Mouse (Mus musculus): ENCODE measurements around the gene Hspa1b.
"Not testable (repeated sequence)": the region's sequence is repeated elsewhere in the genome, so short reads cannot be mapped to it uniquely, and the experiment has no call there.

Hspa1b gene

GRCm38 (mm10) chr17:34982328-34982727 lies 23.3 kb upstream of the Hspa1b start:
- no peak for DNase-seq (ENCODE audit: low read depth, low spot score)

GRCm38 (mm10) chr17:34981690-34982180 lies 22.7 kb upstream of the Hspa1b start, which contains the start of gene Lsm2:
Gene Lsm2 (plus strand): TSS chr17:34981862.
- DNase-seq (ENCODE audit: low read depth, low spot score): peak; percentile 95

DNA sequence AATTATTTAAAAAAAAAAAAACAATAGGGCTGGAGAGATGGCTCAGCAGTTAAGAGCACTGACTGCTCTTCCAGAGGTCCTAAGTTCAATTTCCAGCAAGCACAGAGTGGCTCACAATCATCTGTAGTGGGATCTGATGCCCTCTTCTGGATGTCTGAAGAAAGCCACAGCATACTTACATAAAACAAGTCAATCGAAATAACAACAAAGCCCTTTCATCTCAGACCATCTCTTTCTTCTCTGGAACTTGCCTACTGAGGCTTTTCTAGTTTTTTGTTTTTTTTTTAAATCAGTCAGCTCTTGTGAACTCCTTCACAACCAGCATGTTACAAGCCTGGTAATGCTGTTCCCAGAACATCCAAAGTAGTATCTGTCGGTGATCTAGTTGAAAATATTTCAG lies 21.6 kb upstream of the Hspa1b start:
- peak; percentile 76 for DNase-seq (ENCODE audit: low read depth, low spot score)

DNA sequence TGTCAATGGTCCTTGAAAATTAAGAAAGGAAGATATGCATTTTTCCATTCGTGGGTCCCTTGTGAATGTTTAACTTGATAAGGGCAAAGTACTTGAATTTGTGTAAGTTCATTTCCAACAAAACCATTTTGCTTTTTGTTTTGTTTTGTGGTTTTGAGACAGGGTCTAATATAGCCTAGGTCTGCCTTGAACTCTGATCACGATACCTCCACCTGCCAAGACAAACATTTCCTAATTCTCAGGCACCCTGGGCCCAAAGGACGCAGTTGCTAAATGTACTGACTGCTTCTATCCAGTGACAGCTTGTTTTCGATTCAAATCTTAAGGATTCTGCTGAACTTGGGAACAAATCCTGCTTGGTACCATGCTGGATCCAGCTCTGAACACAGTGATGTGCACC lies 20.6 kb upstream of the Hspa1b start:
- DNase-seq (ENCODE audit: low read depth, low spot score): no peak

DNA sequence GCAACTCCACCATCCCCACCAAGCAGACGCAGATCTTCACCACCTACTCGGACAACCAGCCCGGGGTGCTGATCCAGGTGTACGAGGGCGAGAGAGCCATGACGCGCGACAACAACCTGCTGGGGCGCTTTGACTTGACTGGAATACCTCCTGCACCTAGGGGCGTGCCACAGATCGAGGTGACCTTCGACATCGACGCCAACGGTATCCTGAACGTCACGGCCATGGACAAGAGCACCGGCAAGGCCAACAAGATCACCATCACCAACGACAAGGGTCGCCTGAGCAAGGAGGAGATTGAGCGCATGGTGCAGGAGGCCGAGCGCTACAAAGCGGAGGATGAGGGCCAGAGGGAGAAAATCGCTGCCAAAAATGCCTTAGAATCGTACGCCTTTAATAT lies 19.2 kb upstream of the Hspa1b start:
- no peak for DNase-seq (ENCODE audit: low read depth, low spot score)

DNA sequence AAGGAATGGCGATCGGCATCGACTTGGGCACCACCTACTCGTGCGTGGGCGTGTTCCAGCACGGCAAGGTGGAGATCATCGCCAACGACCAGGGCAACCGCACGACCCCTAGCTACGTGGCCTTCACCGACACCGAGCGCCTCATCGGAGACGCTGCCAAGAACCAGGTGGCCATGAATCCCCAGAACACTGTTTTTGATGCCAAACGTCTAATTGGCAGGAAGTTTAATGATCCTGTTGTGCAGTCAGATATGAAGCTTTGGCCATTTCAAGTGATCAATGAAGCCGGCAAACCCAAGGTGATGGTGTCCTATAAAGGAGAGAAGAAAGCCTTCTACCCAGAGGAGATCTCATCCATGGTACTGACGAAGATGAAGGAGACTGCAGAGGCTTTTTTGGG lies 18.0 kb upstream of the Hspa1b start:
- no peak for DNase-seq (ENCODE audit: low read depth, low spot score)

DNA sequence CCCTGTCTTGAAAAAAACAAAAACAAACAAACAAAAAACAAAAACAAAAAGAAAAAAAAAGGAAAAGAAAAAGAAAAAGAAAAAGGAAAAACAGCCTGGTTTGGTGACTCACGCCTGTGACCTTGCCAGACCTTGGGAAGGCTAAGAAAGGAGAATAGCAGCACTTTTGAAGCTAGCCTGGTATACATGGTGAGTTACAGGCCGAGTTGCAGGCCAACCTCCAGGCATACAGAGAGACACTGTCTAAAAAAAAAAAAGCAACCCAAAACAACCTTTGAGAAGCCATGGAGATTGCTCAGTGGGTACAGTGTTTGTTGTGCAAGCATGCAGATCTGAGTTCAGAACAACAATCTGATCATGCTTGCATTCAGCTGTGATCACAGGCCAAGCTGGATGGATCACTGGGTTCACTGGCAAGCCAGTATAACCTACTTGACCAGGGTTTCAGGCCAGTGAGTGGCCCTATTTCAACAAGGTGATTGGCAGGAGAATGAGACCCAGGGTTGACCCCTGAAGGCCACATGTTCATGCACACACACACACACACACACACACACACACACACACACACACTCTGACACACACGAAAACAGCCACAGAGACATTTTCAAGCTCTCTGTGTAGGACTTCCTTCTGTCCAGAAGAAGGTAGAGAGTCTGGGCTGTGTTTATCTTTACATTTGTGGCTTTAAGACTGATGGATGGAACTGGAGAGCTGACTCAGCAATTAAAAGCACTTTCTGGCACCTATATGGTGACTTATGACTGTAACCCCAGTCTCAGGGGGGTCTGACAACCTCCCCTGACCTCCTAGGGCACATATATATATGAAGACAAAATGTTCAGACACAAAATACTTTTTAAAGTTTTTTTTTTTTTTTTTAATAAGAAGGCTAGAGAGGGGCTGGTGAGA lies 16.8 kb upstream of the Hspa1b start:
- no peak for DNase-seq (ENCODE audit: low read depth, low spot score)

- peak; percentile 94 for DNase-seq (ENCODE audit: low read depth, low spot score)
Observed at GRCm38 (mm10) chr17:34972069-34972749, 13.2 kb upstream of the Hspa1b start, which contains the start of the genes Hspa1a and Hspa1l. Gene Hspa1a (minus strand): TSS chr17:34972156. Gene Hspa1l (plus strand): TSS chr17:34972703.

DNA sequence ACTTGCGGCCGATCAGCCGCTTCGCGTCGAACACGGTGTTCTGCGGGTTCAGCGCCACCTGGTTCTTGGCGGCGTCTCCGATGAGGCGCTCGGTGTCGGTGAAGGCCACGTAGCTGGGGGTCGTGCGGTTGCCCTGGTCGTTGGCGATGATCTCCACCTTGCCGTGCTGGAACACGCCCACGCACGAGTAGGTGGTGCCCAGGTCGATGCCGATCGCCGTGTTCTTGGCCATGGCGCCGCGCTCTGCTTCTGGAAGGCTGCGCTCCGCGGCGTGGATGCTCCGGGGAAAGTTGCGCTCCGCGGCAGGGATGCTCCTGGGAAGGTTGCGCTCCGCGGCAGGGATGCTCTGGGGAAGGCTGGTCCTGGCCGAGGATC lies 12.6 kb upstream of the Hspa1b start:
- DNase-seq (ENCODE audit: low read depth, low spot score): not testable (repeated sequence)

GRCm38 (mm10) chr17:34970850-34971249 lies 11.8 kb upstream of the Hspa1b start:
- not testable (repeated sequence) for DNase-seq (ENCODE audit: low read depth, low spot score)

GRCm38 (mm10) chr17:34969822-34970221 lies 10.8 kb upstream of the Hspa1b start, which contains the start of gene Gm20481:
Gene Gm20481 (plus strand): TSS chr17:34969912.
- DNase-seq (ENCODE audit: low read depth, low spot score): not testable (repeated sequence)

DNA sequence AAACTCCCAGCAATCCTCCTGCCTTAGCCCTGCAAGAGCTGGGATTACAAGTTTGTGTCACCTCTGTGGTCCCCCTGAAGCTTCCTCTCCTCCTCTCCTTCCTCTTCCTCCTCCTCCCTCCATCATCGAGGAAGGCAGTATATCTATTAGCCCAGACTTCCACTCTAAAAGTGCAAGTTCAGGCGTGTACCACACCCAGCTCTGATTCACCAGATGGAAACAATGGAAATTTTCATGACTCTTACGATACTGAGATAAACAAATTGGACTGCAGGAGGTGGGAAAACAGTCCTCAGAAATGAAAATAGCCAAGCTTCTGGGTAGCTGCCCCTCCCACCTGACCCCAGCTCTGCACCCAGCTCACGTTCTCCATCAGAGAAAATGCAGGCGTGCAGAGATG lies 6.6 kb upstream of the Hspa1b start:
- DNase-seq (ENCODE audit: low read depth, low spot score): no peak

DNA sequence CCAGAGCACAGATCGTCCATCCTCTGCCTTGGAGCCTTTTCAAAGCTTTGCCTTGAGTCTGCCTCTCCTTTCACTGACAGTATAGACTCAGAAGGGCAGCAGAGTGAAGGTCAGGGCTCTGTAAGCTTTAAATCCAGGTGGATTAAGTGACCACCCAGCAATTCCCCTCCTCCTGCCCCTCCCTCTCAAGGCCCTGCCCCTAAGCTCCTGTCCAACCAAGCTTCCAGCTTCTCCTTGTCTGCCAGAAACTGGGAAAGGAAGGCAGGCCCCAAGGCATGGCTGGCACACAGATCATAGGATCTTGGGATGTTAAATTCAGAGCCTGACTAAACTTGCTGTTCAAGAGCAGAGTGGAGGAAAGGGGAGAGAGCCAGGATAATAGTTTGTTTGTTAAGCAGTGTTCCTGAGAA lies 5.6 kb upstream of the Hspa1b start:
- DNase-seq (ENCODE audit: low read depth, low spot score): peak; percentile 56

- no peak for DNase-seq (ENCODE audit: low read depth, low spot score)
Observed at GRCm38 (mm10) chr17:34962841-34963240, 3.8 kb upstream of the Hspa1b start.

DNA sequence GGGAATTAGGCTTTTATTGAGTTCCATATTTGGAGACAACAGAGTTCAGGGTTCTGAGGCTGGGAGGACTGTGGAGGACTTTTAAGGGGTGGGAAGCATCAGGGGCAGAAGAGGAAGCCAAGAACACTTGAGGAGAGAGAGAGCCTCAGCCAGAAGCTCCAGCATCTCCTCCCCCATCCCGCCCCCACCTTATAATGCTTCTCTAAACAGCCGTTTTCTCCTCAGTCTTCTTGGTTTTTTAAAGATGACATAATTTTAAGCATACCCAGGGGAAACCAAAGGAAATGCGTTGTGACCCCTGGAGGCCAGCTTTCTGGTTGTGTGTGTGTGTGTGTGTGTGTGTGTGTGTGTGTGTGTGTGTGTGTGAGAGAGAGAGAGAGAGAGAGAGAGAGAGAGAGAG lies 3.1 kb upstream of the Hspa1b start:
- DNase-seq (ENCODE audit: low read depth, low spot score): no peak

DNA sequence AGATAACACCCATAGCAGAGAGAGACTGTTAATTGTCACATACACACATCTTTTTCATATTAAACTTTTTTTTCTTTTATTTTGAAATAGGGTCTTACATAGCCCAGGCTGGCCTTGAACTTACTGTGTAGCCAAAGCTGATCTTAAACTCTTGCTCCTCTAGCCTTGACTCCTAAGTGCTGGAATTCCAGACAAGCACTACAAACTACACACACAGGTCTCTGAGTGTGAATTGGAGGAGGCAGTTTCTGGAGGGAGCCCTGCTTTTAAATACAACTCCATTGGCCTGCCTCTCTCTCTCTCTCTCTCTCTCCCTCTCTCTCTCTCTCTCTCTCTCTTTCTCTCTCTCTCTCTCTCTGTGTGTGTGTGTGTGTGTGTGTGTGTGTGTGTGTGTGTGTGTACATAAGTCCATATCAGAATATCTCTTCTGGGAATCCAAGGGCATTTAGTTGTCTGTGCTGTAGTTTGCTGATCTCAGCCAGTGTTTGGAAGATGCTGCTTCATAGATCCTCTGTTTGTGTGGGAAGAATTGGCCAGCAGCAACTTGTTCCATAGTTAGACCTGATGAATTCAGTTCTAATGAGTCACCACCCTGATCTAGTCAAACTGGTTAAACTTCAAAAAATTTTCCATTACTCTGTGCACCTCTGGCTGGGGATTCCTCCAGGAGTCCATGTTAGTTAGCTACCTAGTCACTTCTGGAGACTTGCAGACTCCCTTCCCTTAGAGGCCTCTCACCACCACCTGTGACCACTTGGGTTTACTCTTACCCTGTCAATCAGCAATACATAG lies 1.9 kb upstream of the Hspa1b start:
- no peak for DNase-seq (ENCODE audit: low read depth, low spot score)

DNA sequence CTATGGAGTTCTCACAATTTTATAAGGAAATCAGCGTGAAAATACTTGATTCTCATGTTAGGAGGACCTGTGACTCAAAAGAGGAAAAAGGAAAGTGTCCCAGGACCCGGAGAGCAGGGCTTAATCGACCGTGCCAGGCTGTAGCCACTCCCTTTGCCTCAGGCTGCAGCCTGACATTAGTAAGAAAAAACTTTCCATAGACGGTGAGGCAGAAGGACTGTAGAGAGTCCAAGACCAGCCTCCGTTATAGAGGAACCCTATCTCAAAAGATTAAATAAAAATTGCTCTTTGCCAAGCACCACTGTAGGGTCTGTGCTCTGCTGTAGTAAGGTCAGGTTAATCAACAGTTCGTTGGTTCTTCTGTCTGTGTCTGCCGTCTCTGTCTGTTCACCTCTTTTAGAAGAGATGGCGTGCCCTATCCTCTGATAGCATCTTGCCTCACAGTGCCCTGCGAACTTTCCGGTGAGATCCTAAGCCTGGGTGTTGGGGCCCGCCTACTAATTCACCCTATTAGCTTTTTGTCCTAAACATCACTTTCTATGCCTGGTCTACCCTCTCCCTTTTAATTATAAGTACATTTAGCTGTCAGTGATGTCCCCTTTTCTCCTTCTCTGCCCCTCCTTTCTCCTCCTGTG lies 960 bp upstream of the Hspa1b start:
- DNase-seq (ENCODE audit: low read depth, low spot score): no peak

GRCm38 (mm10) chr17:34958734-34959129 lies 306 bp downstream of the Hspa1b start:
- DNase-seq (ENCODE audit: low read depth, low spot score): not testable (repeated sequence)

GRCm38 (mm10) chr17:34957966-34958365 lies 1.1 kb downstream of the Hspa1b start:
- DNase-seq (ENCODE audit: low read depth, low spot score): not testable (repeated sequence)

DNA sequence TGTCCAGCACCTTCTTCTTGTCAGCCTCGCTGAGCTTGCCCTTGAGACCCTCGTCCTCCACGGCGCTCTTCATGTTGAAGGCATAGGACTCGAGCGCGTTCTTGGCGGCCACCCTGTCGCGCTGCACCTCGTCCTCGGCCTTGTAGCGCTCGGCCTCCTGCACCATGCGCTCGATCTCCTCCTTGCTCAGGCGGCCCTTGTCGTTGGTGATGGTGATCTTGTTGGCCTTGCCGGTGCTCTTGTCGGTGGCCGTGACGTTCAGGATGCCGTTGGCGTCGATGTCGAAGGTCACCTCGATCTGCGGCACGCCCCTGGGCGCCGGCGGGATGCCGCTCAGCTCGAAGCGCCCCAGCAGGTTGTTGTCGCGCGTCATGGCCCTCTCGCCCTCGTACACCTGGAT lies 1.7 kb downstream of the Hspa1b start:
- not testable (repeated sequence) for DNase-seq (ENCODE audit: low read depth, low spot score)

DNA sequence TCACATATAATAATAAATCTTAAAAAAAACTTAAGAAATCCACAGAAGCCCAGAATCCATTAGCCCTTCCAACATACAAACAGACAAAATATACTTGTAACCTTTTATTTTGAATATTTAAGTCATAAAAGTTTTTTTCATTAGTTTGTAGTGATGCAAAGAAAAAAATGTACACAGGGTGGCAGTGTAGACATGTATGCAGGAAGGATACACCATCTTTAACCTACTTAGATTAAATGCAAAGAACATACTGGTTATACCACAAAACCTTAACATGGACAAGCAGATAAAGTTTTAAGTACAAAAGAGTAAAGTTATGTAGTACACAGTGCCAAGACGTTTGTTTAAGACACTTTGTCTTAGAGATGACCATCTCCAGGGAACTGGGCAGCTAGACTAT lies 2.7 kb downstream of the Hspa1b start:
- DNase-seq (ENCODE audit: low read depth, low spot score): no peak
